Mouse (Mus musculus) ovary, postnatal 10 days (tissue): ENCODE data around the gene Gm38393.

Experiments
- DNase-seq: peaks from one replicate; pipeline ENCODE4 v3.0.0; 2022; ENCODE audit warnings: low spot score

The Gm38393 gene

GRCm38 (mm10) chr7:60004606-60005330 is at the start of gene Gm38393, which contains the start of gene Snurf:
Gene Gm38393, minus strand, starts transcription at chr7:60005064.
Gene Snurf, minus strand, starts transcription at chr7:60005049.
- DNase-seq: peak; percentile 7

- no peak for DNase-seq
Observed at GRCm38 (mm10) chr7:60047481-60048201, 42.8 kb upstream of the Gm38393 start.

DNA sequence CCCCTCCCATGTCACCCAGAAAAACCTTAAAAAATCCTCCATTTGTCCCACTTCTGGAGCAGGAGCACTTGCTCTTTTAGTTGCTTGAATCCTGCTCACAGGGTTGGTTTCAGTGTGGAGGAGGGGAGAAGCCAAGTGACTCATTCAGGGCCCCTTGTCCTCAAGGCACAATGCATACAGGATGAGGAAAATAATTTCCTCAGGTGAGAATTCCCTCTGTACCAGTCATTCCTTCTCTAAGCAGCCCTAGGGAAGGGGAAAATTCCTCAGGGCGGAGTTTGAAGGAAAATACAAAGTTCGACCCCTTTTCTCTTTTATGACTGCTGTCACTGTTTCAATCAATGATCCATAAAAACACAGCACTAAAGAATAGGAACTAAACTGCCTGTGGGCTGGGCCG is 8.3 kb upstream of the Gm38393 start:
- no peak for DNase-seq

DNA sequence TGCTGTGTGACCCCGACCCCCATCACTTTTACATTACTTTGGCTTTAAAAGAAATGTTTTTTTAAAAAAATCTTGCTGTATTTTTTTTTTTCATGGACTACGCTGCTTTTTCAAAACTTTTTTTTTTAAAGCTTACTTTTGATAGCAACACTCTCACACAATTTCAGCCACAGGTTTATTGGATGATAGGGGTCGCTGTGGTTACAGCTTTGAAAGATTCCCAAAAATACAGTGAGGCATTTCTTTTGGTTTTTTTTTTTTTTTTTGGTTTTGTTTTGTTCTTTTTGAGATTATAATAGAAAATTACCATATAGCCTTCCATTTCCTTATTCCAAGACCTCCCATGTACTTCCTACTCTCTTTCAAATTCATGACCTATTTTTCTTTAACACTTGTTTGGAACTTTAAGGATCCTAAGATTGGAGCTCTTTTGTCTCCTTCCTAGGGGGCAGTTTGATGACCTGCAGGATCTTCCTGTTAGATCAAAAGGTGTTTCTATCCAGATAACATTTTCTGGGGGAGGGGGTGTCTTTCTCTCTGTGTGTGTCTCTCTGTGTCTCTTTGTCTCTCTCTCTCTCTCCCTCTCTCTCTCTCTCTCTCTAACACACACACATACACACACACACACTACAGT is 3.0 kb upstream of the Gm38393 start:
- DNase-seq: no peak

- DNase-seq: no peak
Observed at GRCm38 (mm10) chr7:60006262-60006661, 1.4 kb upstream of the Gm38393 start.

- DNase-seq: peak; percentile 1
Observed at GRCm38 (mm10) chr7:60003921-60004605, 801 bp downstream of the Gm38393 start.

- DNase-seq: no peak
Observed at GRCm38 (mm10) chr7:60003006-60003865, 1.6 kb downstream of the Gm38393 start.

GRCm38 (mm10) chr7:59978646-59979045 is 26.2 kb downstream of the Gm38393 start:
- DNase-seq: no peak
